Mouse (Mus musculus) embryonic fibroblast, embryonic 13.5 days (primary cell): ENCODE data around the gene Olfr914.

Experiments used
- CTCF ChIP-seq: IDR thresholded peaks from 2 replicates; pipeline ENCODE4 v1.5.1; 2011; ENCODE audit warnings: mild to moderate bottlenecking, control low read depth, low read length, moderate library complexity, borderline replicate concordance; ENCODE audit not compliant: insufficient read depth
- POLR2A ChIP-seq: IDR thresholded peaks from 2 replicates; pipeline ENCODE4 v1.6.1; 2011; ENCODE audit warnings: low read depth, mild to moderate bottlenecking, control low read depth, low read length, moderate library complexity

DNA sequence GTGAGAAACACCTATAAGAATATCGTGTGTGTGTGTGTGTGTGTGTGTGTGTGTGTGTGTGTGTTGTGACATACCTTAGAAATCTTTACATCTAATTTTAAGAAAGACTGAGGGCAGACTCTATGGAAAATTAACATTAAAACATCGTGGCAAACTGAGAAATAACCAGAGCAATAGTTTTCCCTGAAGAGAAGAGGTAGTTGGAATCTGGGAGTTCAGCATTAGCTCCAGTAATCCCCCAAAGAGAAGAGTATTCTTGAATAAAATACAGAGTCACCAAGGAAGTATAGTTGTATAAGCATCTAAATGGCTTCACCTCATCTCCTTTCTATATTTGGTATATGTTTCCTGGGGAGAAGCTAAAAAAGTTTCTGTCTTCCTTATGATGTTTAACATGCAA, 12.4 kb upstream of the Olfr914 start, which contains the start of gene Olfr913:
- TF ChIP-seq CTCF (no peak), POLR2A (no peak)
